Mouse (Mus musculus) kidney, adult 9 months (tissue): Measurements from ENCODE around the gene Sirt1.
A peak's percentile ranks its signal among the peaks of the same experiment; 100 is the strongest.

ENCODE experiments used
- DNase-seq: peaks from one replicate; pipeline ENCODE4 v3.0.0; 2022

The Sirt1 gene

GRCm38 (mm10) chr10:63313726-63314125 lies 67.8 kb downstream of the Sirt1 start:
- DNase-seq: peak; percentile 71

GRCm38 (mm10) chr10:63308582-63309366 lies 72.7 kb downstream of the Sirt1 start:
- DNase-seq: peak; percentile 89

GRCm38 (mm10) chr10:63302356-63302755 lies 79.1 kb downstream of the Sirt1 start:
- no peak for DNase-seq

- peak; percentile 76 for DNase-seq
Measured at GRCm38 (mm10) chr10:63282846-63283245, 98.7 kb downstream of the Sirt1 start.

GRCm38 (mm10) chr10:63282417-63282816 lies 99.1 kb downstream of the Sirt1 start:
- DNase-seq: no peak

- DNase-seq: no peak
Measured at GRCm38 (mm10) chr10:63279851-63280250, 101.7 kb downstream of the Sirt1 start.

GRCm38 (mm10) chr10:63277010-63277409 lies 104.5 kb downstream of the Sirt1 start:
- DNase-seq: no peak

GRCm38 (mm10) chr10:63272868-63273267 lies 108.6 kb downstream of the Sirt1 start:
- DNase-seq: no peak

GRCm38 (mm10) chr10:63272401-63272800 lies 109.1 kb downstream of the Sirt1 start:
- no peak for DNase-seq
